Mouse (Mus musculus) c-Kit-positive CD71-negative TER-119-negative erythroid progenitor cells, embryonic 14.5 days (primary cell): ENCODE results near the gene Itch.
"Not testable (repeated sequence)": the region's sequence is repeated elsewhere in the genome, so short reads cannot be mapped to it uniquely, and the experiment has no call there.

Experiments
- DNase-seq: peaks from one replicate; pipeline ENCODE4 v3.0.0-alpha.2; 2013; ENCODE audit warnings: low read depth

Gene Itch

DNA sequence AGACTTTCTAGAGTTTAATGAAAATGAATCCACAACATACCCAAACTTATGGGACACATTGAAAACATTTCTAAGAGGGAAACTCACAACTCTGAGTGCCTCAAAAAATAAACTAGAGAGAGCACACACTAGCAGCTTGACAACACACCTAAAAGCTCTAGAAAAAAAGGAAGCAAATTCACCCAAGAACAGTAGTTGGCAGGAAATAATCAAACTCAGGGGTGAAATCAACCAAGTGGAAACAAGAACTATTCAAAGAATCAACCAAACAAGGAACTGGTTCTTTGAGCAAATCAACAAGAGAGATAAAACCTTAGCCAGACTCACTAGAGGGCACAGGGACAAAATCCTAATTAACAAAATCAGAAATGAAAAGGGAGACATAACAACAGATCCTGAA, 16.0 kb downstream of the Itch start:
- not testable (repeated sequence) for DNase-seq

DNA sequence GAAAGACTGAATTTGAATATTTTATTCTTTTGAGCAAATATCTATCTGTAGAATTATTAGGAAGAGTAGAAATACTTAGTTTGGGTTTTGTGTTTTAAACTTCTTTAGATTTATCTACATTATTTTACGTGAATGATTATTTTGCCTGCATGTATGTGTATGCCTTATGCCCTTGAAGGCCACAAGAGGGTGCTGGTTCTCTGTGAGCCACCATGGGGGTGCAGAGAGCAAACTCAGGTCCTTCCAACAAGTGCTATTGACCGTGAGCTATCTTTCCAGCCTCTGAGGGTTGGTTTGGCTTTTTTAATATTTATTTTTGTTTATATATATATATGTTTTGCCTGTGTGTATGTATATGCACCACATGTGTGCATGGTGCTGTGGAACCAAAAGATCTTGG, 74.1 kb downstream of the Itch start:
- DNase-seq: no peak

DNA sequence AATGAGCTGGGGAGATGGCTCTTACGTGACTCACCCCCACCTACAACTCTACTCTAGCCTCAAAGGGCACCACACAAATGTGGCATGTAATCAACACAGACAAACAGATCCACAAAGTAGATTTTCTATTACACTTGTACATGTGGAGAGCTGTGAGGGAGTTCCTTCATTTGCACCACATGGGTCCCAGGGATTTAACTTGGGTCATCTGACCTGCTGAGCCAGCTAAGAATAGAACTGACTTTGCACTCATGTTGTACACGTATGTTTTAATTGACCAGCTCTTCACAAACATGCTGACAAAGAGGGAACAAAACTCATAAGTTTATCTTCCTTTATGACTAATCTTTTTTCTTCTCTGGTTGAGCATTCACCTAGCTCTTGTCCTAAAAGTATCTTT, 89.8 kb downstream of the Itch start:
- no peak for DNase-seq

DNA sequence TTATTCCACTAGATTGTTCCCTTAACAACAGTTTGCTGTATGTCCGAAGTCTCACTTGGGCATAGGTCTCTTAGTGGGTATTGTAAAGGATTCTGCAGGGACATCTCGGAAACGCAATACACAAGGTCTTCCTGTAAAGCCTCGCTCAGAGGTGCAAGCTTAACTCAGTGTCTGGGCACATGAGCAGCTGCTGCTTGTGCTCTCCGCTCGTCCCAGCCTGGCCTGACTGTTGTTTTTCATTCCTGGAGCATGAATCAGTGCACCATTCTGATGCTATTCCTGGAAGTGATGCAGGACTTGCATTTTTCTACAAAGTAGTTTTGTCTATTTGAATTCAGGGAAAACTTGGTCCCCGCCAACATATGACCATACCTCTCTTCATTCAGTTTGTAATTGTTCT, 91.4 kb downstream of the Itch start:
- DNase-seq: no peak

DNA sequence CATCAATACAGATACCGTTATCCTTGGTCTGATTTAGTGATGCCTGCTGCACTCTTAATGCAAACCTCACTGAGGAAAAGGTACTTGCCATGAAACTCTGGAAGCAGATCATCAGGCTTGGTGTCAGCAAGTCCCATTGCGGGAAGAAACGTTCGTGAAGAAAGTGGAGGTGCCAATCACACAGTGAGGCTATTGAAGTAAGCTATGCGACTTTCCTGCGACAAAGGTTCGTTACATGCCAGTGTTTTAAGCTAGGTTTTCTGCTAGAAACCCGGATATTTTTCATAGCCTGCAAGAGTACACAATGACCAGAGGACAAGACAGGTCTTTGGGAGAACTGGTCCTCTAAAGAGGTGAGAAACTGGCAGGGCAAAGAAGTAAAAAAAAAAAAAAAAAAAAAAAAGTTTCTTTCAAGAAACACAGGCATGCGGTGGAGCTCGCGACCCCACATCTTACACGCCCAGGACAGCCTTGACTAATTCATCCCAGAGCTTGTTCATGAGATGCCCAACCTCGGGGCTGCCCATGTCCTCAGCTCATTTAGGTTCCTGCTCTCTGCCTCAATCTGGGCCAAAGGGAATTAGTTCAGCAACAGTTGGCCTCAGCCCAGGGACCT, 102.5 kb downstream of the Itch start:
- no peak for DNase-seq

DNA sequence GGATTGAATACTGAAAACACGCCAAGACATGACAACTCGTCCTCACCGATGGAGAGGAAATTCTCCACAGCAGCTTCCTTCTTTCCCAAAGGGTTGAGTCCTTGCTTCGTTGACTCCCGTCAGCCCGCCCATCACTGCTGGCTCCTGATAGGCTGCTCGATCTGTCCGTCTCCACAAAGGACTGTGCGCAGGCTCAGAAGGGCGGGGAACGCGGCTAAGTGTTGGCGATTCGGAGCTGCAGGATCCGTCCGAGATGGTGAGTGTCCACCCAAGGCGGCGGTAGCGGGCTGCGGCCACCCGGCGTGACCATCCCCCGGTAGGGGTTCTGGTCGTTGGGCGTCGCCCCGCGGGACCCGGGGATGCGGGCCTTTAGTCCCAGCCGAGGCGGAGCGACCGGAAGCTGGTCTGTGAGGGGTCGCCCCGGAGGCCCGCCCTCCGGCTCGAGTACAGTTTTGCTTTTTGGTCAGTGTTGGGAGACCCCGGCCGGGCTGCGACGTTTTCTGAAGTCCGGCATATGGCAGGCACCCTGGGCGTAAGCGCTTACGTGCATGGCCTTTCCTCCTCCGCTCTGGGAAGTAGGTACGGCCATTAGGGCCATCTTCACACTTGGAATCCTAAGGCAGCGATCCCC, 103.2 kb downstream of the Itch start, which contains the start of gene Dynlrb1:
Gene Dynlrb1, plus strand, starts transcription at position 172 of the 631 bp plus-strand sequence.
- DNase-seq: peak; percentile 96

DNA sequence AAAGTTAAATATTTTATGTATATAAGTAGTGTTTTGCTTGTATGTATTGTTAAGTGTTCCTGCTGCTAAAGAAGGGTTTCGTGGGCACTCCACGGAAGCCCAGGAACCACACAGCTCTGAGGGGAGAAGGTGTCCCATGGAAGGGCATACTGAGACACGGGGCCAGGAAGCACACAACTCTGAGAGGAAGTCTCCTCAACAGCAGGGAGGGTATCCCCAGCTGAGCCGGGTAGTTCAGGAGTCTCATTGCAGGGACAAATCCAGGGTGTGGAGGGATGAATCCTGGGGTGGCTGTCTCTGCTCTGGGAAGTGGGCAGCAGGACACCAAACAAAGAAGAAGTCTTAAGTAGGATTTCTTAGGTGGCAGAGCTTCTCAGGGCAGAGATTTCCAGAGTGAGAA, 104.0 kb downstream of the Itch start:
- DNase-seq: no peak

DNA sequence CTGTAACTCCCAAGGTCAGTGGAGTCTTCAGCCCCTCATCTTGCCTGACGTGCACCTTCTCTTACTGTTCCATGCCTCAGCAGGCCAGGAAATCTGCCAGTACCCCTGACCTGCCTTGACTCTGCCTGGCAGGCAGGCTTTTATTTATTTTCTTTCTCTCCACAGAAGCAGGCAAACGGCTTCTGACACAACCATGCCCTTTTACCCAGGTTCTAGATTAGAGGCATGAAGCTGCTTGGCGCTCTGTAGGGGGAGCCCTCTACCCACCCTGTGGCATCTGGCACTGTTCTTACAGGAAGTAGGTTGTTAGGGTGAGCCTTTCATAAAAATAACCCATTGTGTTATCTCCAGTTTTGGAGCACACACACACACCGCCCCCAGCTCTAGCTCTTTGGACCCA, 107.6 kb downstream of the Itch start:
- no peak for DNase-seq

DNA sequence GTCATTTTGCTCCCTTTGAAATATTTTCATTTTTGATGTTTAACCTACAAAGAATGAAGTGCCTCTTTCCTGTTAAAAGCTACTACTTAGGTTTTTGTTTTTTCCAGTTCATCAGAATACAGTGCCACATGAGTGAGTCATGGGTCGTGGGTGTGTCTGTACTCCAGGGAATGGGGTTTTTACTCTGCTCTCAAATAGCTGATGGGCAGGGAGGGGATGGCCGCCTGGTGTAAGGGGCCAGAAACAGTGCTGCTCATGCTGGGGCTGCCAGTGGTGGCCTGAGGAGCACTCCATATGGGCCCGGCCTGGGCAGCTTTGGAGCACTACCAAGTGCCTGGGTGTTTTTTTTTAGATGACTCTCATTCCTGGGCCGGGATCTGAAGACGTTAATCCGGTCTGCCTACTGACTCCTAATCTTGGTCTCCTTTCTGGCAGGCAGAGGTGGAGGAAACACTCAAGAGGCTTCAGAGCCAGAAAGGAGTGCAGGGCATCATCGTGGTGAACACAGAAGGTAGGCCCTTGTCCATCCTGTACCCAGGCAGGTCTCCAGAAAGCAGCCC, 109.1 kb downstream of the Itch start:
- DNase-seq: no peak

DNA sequence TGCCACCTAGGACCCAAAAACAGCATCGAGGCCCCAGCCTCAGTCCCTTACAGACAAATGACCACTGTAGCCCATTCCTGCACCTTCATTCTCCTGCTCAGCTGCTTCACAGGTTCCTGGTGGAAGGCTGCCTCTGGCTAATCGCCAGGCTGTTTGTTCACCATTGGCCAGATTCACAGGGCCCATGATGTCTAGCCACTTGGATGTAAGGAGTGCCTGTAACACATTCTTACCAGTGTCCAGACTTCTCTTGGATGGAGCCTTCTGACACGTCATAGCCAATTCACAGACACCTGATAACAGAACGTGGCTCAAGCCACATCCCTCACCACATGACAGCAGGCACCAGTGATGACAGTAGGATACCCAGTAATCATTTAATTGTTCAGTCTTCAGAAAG, 112.9 kb downstream of the Itch start:
- DNase-seq: no peak

DNA sequence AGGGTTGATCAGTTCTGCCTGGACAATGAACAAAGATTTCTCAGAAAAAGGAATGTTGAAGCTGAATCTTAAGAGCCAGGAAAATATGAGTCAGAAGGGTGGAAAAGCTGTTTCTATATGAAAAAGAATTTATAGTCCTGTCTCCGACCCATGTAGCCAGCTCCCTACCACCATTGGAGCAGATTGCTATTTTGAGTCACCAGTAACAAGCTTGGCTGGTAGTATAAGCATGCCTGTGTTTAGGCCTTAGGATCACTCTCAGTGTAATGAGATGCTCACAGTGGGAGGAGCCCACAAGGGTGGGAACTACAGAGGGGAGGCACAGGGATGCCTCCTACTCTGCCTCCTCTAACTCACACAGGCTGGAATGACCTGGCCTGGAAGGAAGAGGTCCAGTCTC, 114.9 kb downstream of the Itch start:
- no peak for DNase-seq

DNA sequence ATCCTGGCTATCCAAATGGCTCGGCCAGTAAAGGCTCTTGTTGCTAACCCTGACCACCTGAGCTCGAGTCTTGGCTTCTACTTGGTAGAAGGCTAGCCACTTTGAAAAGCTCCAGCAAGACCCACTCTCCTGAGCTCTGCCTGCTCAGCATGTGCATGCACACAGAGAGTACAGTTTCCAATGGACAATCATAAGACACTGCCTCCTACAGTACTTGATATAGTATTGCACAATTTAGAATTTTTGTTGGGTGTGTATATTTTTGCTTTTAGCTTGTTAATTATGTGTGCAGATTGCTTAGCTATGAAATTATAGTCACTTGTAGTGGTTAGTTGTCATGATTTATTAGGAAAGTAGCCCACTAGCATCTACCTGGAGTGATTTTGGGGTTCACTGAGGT, 115.4 kb downstream of the Itch start:
- DNase-seq: no peak

DNA sequence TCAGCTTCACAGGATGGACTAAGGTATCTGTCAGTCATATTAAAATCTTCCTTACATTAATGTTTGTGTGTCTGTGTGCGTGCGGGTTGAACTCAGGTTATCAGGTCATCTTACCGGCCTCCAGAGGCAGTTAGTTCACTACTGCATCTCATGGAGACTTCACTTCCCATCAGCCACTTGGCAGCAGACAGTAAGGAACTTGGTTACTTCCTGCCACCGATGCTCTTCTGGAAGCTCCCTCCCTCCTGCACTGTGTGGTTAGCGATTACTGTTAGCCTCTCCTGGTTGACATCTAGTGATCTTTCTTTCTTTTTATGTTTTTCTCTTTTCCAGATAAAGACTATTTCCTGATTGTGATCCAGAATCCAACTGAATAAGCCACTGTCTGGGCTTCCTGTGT, 116.3 kb downstream of the Itch start:
- DNase-seq: no peak

DNA sequence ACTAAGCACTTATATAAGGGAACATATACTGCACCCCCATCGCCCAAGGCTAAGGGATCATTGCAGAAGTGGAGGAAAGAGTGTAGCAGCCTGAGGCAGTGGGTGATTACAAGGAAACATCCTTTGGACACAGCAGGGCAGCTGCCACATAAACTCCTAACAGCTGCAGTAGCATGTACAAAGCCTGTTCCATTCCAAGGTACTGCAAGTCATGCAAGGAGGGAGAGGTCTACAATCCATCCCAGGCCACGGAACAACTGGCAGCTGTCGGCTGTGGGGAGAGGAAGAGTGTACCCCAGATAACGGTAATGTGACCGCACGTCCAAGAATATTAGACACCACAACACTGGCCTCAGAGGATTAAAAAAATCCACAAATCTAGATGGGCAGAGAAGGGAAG, 132.2 kb downstream of the Itch start:
- DNase-seq: no peak

DNA sequence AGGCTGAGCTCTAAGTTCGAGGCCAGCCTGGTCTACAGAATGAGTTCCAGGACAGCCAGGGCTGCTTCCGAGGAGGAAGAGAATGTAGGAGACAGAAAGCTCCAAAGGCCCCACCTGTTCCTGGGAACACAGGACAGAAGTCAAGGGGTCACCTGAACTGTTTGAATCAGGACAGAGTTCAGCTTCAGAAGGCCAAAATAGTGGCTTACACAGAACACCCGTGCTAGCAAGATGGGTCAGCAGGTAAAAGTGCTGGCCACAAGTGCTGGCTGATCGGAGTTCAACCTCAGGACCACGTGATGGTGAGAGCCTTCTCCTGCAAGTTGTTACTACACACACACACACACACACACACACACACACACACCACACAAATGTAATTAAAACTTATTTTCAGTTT, 133.6 kb downstream of the Itch start:
- DNase-seq: no peak

DNA sequence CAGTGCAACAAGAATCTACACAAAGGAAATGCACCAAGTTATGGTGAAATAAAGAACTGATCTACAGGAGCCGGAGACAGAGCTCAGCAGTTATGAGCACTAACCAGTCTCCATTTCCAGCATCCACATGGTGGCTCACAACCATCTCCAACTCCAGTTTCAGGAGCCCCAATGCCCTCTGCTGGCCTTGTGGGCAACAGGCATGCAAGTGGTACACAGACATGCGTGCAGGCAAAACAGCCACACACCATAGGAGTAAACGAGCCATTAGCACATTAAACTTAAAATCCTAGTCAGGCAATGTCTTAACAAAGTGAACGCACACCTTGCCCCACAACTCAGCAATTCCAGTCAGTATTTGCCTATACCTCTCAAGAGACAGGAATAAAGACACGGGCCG, 138.6 kb downstream of the Itch start:
- peak; percentile 25 for DNase-seq

DNA sequence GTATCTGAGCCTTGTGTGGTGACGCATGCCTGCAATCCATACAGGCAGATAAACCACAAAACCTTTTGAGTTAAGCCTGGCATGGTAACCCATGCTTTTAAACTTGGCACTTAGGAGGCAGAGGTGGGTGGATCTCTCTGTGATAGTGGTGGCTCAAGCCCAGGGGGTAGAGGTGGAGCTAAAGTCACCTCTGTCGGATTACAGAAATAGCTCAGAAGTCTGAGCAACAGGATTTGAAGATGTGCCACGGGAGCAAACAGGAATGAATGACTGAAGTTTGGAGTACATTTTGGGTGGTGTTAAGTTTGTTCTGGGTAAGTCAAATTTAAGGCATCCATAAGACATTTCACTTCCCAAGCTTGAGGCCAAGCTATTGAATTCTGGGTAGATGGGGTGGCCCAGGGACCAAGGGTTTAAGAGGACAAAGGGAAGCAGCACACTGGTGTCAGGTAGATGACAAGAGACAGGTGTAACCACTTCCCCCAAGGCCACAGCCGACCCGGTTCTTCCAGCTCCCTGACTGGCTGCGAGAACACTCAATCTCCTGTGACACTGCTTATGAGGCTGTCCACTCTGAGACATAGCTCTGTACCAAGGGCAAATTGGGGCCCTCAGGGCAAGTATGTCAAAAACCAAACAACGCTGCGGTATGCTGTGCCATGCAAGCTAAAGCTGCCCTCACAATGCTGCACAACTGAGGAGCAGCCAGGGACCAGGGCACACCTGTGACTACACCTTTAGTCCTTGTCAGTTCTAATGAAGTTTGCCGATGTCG, 139.3 kb downstream of the Itch start:
- DNase-seq: no peak

DNA sequence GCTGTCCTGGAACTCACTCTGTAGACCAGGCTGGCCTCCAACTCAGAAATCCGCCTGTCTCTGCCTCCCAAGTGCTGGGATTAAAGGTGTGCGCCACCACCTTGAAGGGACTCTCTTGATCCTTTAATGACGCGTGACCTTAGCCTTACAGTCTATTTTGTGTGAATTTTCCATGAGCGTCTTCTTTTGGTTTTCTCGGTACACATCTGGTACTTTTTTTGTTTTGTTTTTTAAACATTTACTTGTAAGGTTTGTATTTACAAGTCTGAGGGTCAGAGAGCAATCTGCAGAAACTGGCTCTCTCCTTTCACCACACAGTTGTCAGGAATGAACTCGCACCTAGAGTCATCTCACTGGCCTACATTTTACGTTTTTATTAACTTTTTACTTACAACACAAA, 140.3 kb downstream of the Itch start:
- no peak for DNase-seq

DNA sequence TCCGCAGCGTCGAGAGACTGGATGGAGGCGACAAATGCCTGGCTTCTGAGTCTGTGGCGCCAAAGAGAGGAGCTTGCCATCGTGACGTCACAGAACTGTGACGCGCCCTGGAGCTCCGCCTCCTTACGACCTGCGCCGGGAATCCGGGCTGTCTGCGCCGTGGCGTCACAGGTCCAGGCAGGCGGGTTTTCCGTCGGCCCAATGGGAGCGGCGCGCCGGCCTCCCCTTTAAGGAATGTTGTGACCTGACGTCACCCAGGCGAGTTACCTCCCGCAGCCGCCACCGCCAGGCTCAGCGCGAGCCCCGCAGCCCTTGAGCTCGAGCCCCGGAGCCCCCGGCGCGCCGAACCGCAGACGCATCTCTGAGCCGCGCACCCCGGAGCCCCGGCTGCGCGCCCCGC, 142.9 kb downstream of the Itch start, which contains the start of gene Map1lc3a:
Gene Map1lc3a, plus strand, starts transcription at position 103 of the 400 bp plus-strand sequence.
- peak; percentile 92 for DNase-seq
